Mouse (Mus musculus) ES-Bruce4 (cell line): ENCODE data around the gene Polg2. TPM values are rescaled to one million over a fixed set of nuclear protein-coding genes. Genes with fewer than 3 reads are reported as not detected.
"Not testable (repeated sequence)": the region's sequence is repeated elsewhere in the genome, so short reads cannot be mapped to it uniquely, and the experiment has no call there.

Source experiments
- H3K27ac ChIP-seq: 2 replicates; pipeline ENCODE4 v1.5.1; 2012; ENCODE audit warnings: low read length, inconsistent platforms; ENCODE audit not compliant: insufficient read depth
- H3K27me3 ChIP-seq: 2 replicates; pipeline ENCODE4 v1.6.1; 2012; ENCODE audit warnings: mild to moderate bottlenecking, low read length, inconsistent platforms; ENCODE audit not compliant: control insufficient read depth, poor library complexity, insufficient read depth, severe bottlenecking
- H3K36me3 ChIP-seq: 2 replicates; pipeline ENCODE4 v1.6.1; 2012; ENCODE audit warnings: inconsistent platforms, mild to moderate bottlenecking, low read length, moderate library complexity; ENCODE audit not compliant: control insufficient read depth, poor library complexity, insufficient read depth, severe bottlenecking
- H3K4me1 ChIP-seq: one replicate; pipeline ENCODE4 v1.8.1; 2011; ENCODE audit warnings: low read length; ENCODE audit not compliant: control insufficient read depth, insufficient read depth
- H3K4me3 ChIP-seq: 2 replicates; pipeline ENCODE4 v1.5.1; 2011; ENCODE audit warnings: low read depth, mild to moderate bottlenecking, low read length
- H3K9ac ChIP-seq: 2 replicates; pipeline ENCODE4 v1.6.1; 2012; ENCODE audit warnings: low read depth, mild to moderate bottlenecking, inconsistent platforms; ENCODE audit not compliant: poor library complexity, severe bottlenecking
- H3K9me3 ChIP-seq: replicated peaks from 2 replicates; pipeline ENCODE4 v1.6.1; 2012; ENCODE audit warnings: mild to moderate bottlenecking, low read length, inconsistent platforms; ENCODE audit not compliant: control insufficient read depth, poor library complexity, insufficient read depth, severe bottlenecking
- CTCF ChIP-seq: IDR thresholded peaks from one replicate; pipeline ENCODE4 v1.8.1; 2011; ENCODE audit warnings: low read depth, low read length
- EP300 ChIP-seq: IDR thresholded peaks from 2 replicates; pipeline ENCODE4 v1.6.1; 2011; ENCODE audit warnings: low read depth, low read length; ENCODE audit not compliant: insufficient read depth
- POLR2A ChIP-seq: IDR thresholded peaks from one replicate; pipeline ENCODE4 v1.8.1; 2011; ENCODE audit warnings: low read length; ENCODE audit not compliant: insufficient read depth
- polyA plus RNA-seq: library from polyadenylated mRNA; stranded (reverse); fragments of >200 nt; gene quantifications from 2 replicates; pipeline ENCODE4 v1.2.4, GENCODE M21; 2011; ENCODE audit warnings: low read depth; ENCODE audit not compliant: missing spikeins, insufficient read depth, insufficient read length

The Polg2 gene
- polyA plus RNA-seq, 1 experiment: 12.3 TPM

DNA sequence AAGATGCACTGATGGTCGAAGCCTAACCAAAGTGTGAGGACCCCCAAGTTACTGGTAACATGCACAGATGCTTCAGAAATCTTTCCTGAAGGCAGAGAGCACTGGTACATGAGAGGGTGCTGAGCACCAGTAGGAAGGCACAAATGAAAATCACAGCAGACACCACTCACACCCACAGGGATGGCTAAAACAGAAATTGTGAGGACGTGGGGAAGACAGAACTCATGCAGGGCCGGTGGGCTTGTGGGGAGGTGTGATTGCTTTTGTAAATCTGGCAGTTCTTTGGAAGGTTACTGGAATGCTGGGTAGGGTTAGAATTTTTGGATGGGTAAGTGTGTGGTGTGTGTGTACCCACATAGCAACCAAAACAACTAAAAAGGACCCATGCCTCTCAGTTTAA, 37.8 kb upstream of the Polg2 start:
- H3K27me3 ChIP-seq: no peaks in the 10 kb centered on the region
- no peak overlapping the region for H3K27ac ChIP-seq
- no peak overlapping the region for H3K9ac ChIP-seq
- H3K4me3 ChIP-seq: no peak overlapping the region
- H3K4me1 ChIP-seq: no peaks in the 10 kb centered on the region
- TF ChIP-seq POLR2A (no peak), CTCF (no peak), EP300 (no peak)
- H3K36me3 ChIP-seq: peaks cover 45% of the 10 kb centered on the region
- H3K9me3 ChIP-seq: no peaks in the 10 kb centered on the region

DNA sequence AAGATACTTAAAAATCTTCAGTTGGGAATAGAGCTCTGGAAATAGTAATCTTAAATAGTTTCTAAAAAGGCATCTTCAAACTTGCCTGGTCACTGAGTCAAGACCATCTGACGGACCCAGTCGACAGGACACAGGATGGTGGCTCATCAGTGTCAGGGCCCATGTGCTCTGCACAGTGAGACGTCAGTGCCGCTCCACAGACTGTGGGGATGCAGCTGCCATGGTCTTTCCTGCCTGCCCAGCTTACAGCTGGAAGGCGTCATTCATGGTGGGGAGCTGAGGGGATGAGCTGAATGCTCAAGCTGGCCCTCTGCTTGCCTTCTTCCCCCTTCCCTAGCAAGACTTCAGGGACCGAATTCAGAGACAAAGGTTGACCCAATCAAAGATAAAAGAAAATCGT, 37.0 kb upstream of the Polg2 start:
- Histone ChIP-seq H3K27me3 (no peaks in the 10 kb centered on the region), H3K9ac (no peak overlapping the region), H3K4me3 (no peak overlapping the region), H3K4me1 (no peaks in the 10 kb centered on the region), H3K36me3 (peaks cover 45% of the 10 kb centered on the region), H3K9me3 (no peaks in the 10 kb centered on the region), H3K27ac (no peak overlapping the region)
- no peak for TF ChIP-seq EP300
- no peak for TF ChIP-seq CTCF
- TF ChIP-seq POLR2A: no peak

DNA sequence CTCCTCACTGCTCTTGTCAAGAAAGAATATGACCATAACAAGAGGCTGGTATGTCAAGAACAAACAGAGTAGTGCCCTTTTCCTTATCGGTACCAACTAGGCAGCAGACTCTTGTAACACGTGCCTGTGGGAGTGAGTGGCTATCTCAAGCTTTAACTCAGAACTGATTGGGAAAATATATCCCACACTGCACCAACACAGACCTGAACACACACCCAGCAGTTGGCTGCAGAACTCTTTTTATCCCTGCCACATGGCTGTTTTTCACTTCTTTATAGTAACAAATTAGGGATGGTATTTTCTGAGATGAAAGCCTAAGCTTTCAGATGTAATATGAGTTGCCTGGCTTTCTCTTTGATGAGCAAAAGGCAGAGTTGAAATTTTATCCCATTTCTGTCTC, 36.4 kb upstream of the Polg2 start:
- Histone ChIP-seq H3K4me1 (no peaks in the 10 kb centered on the region), H3K27ac (no peak overlapping the region), H3K27me3 (no peaks in the 10 kb centered on the region), H3K36me3 (peaks cover 45% of the 10 kb centered on the region), H3K9me3 (no peaks in the 10 kb centered on the region), H3K4me3 (no peak overlapping the region), H3K9ac (no peak overlapping the region)
- no peak for TF ChIP-seq CTCF

DNA sequence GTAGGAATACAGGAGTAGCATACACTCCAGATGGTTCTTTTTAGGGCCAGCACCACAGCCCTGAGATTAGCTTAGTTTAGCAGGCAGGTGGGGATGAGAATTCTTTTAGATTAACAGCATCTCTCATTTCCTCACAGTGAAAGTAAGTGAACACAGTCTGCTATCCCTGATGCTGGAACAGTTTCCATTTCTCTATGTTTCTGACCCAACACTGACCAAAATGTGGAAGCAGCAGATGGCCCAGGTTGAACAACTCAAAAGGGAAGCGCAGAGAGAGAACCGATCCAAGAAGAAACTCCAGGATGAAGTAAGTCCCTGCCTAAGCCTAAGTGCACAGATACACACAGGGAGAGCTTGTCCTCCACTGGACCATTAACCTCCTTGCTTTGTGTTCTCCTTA, 36.0 kb upstream of the Polg2 start:
- no peaks in the 10 kb centered on the region for H3K9me3 ChIP-seq
- no peak overlapping the region for H3K9ac ChIP-seq
- H3K36me3 ChIP-seq: peaks cover 46% of the 10 kb centered on the region
- no peaks in the 10 kb centered on the region for H3K4me1 ChIP-seq
- no peak for TF ChIP-seq CTCF
- no peak for TF ChIP-seq POLR2A
- no peak for TF ChIP-seq EP300
- H3K4me3 ChIP-seq: no peak overlapping the region
- no peaks in the 10 kb centered on the region for H3K27me3 ChIP-seq
- no peak overlapping the region for H3K27ac ChIP-seq

DNA sequence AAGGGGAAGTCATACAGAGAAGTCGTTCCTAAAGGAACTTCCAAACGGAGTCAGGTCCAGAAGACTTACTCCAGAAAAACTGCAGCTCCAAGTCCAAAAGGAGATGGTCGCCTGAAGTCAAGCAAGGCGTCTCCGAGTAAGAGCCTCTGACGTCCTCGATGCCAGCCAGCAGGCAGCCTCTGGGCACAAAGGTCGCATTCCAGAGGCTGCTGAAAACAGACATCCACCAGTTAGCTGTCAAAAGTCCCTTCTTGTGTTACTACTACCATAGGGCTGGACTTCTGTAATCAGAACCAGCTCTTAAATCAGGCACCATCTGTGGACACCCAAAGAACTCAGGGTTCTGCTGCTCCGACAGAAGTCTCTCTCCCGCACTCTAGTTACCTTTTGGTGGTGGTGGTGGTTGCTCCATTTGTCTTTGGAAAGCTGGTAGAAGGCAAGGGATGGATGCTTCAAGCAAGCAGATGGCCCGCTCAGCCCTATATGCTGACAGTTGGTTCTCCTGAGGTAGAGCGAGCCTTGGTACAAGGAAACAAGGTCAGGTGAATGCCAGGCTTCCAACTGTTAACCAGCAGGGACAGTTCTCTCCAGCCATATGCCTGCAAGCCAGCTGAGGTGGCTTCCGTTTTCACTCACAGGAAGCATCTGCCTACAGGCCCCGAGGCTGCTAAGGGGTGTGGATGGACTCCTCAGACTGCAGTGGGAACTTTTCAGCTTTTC, 35.4 kb upstream of the Polg2 start:
- H3K27ac ChIP-seq: no peak overlapping the region

DNA sequence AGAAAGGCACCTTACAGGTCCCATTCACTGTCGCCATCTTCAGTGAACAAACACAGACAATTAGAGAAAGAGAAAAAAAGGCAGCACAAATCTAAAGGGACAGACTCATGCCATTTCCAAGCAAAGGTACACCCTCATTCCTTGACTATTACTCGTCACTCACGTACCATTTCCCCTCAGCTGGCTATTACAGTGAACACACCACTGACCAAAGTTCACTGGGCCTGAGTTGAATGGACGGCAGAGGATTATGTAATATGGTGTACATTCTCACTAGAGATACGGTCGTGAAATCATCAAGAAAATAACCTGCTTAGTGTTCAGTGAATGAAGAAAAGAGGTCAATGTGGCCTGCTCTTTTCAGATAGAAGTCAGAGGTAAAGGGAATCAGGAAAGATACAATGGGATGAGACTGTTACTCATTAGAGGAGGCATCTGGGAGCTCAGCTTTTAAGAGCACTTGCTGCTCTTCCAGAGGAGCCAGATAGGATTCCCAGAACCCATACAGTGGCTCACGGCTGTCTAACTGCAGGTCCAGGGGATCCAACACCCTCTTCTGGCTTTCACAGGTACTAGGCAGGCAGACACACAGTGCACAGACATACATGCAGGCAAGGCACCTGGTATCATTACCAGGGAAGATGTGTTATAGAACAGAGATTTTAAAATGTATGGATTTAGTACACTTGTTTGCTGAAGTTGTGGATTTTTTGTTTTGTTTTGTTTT, 33.2 kb upstream of the Polg2 start:
- Histone ChIP-seq H3K9me3 (no peaks in the 10 kb centered on the region), H3K4me3 (no peak overlapping the region), H3K9ac (no peak overlapping the region), H3K27me3 (no peaks in the 10 kb centered on the region), H3K27ac (no peak overlapping the region), H3K4me1 (no peaks in the 10 kb centered on the region), H3K36me3 (peaks cover 35% of the 10 kb centered on the region)
- no peak for TF ChIP-seq EP300
- TF ChIP-seq POLR2A: no peak
- no peak for TF ChIP-seq CTCF

More for the DNA sequence above, 35.4 kb upstream of the Polg2 start:
- H3K36me3 ChIP-seq: peaks cover 48% of the 10 kb centered on the region
- H3K27me3 ChIP-seq: no peaks in the 10 kb centered on the region
- H3K9me3 ChIP-seq: no peaks in the 10 kb centered on the region
- no peak overlapping the region for H3K9ac ChIP-seq
- H3K4me1 ChIP-seq: no peaks in the 10 kb centered on the region
- no peak overlapping the region for H3K4me3 ChIP-seq
- TF ChIP-seq POLR2A: no peak
- TF ChIP-seq CTCF: no peak
- TF ChIP-seq EP300: no peak

DNA sequence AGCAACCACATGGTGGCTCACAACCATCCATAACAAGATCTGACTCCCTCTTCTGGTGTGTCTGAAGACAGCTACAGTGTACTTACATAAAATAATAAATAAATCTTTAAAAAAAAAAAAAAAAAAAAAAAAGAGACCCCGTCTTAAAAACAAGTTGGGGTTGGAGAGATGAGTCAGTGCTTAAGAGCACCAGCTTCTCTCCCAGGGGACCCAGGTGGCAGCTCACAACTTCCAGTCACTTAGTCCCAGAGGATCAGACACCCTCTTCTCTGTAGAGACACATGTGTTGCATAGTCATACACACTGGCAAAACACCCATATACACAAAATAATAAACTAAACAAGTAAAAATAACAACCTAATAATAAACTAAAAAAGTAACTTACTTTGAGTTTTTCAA, 28.1 kb upstream of the Polg2 start:
- H3K4me3 ChIP-seq, H3K36me3 ChIP-seq, H3K9me3 ChIP-seq, H3K27ac ChIP-seq, H3K27me3 ChIP-seq, H3K9ac ChIP-seq, H3K4me1 ChIP-seq: not testable (repeated sequence)
